Mouse (Mus musculus) C2C12 (cell line): ENCODE measurements around the gene Tbc1d22b.

Source experiments
- CTCF ChIP-seq: IDR thresholded peaks from one replicate; pipeline ENCODE4 v1.5.1; 2011; ENCODE audit not compliant: control insufficient read depth, insufficient read depth, insufficient read length
- USF1 ChIP-seq: IDR thresholded peaks from one replicate; pipeline ENCODE4 v1.6.1; 2011; ENCODE audit warnings: low read depth, mild to moderate bottlenecking, control low read depth, moderate library complexity

DNA sequence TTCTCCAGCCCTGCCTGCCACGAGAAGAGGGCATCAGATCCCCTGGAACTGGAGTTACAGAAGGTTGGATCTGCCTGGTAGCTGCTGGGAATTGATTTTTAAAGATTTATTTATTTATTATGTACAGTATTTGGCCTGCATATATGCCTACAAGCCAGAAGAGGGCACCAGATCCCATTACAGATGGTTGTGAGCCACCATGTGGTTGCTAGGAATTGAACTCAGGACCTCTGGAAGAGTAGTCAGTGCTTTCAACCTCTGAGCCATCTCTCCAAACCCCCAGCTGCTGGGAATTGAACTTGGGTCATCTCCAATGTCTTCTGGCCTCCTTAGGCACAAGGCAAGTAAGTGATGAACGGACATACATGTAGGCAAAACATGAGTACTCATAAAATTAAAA, 5.5 kb upstream of the Tbc1d22b start:
- TF ChIP-seq CTCF (no peak), USF1 (no peak)
